Mouse (Mus musculus) liver, postnatal 0 days (tissue): ENCODE results near the gene Pabpc1l. TPM values are rescaled to one million over a fixed set of nuclear protein-coding genes. Genes with fewer than 3 reads are reported as not detected.

Experiments used
- ATAC-seq: fragments of 200-750 bp; cut with Nextera tagmentation; 2 replicates; pipeline ENCODE4 v1.8.0; 2017; ENCODE audit warnings: mild to moderate bottlenecking, moderate library complexity
- DNase-seq: peaks from one replicate; pipeline ENCODE4 v3.0.0-alpha.2; 2016
- H3K27ac ChIP-seq: fragments of 300-500 bp; sonication (generic); 2 replicates; pipeline ENCODE4 v1.5.1; 2014; ENCODE audit warnings: antibody characterized with exemption, moderate library complexity, mild to moderate bottlenecking, low read depth
- H3K27me3 ChIP-seq: fragments of 300-500 bp; sonication (generic); 2 replicates; pipeline ENCODE4 v1.6.1; 2014; ENCODE audit warnings: low read length, control low read depth, mixed read lengths; ENCODE audit not compliant: insufficient read depth
- H3K36me3 ChIP-seq: fragments of 300-500 bp; sonication (generic); replicated peaks from 2 replicates; pipeline ENCODE4 v1.6.1; 2014; ENCODE audit warnings: mild to moderate bottlenecking, control low read depth, low read length, moderate library complexity, mixed read lengths; ENCODE audit not compliant: insufficient read depth
- H3K4me1 ChIP-seq: fragments of 300-500 bp; sonication (generic); 2 replicates; pipeline ENCODE4 v1.6.1; 2014; ENCODE audit warnings: antibody characterized with exemption, mild to moderate bottlenecking, control low read depth; ENCODE audit not compliant: insufficient read depth
- H3K4me2 ChIP-seq: fragments of 300-500 bp; sonication (generic); 2 replicates; pipeline ENCODE4 v1.6.1; 2014; ENCODE audit warnings: low read depth, mild to moderate bottlenecking, low read length, moderate library complexity, mixed read lengths
- H3K4me3 ChIP-seq: fragments of 300-500 bp; sonication (generic); 2 replicates; pipeline ENCODE4 v1.5.1; 2014; ENCODE audit warnings: low read depth, low read length
- H3K9ac ChIP-seq: fragments of 300-500 bp; sonication (generic); replicated peaks from 2 replicates; pipeline ENCODE4 v1.6.1; 2014; ENCODE audit warnings: mild to moderate bottlenecking, moderate library complexity
- H3K9me3 ChIP-seq: fragments of 300-500 bp; sonication (generic); 2 replicates; pipeline ENCODE4 v1.6.1; 2016; ENCODE audit warnings: mild to moderate bottlenecking, control low read depth, low read length, mixed read lengths
- CTCF ChIP-seq: sonication (generic); IDR thresholded peaks from 2 replicates; pipeline ENCODE4 v1.5.1; 2016; ENCODE audit warnings: antibody characterized with exemption, low read depth
- EP300 ChIP-seq: IDR thresholded peaks from 2 replicates; pipeline ENCODE4 v1.6.1; 2016; ENCODE audit warnings: antibody characterized with exemption, low read depth, mild to moderate bottlenecking
- WGBS: fragments of 180-500 bp; shearing (Covaris S2); extraction: QIAGEN DNeasy Blood & Tissue Kit; methylation state at CpG from one replicate; pipeline ENCODE4 v1.1.7; 2014; ENCODE audit not compliant: insufficient replicate concordance; 5-methylcytosine and 5-hydroxymethylcytosine counted together
- polyA plus RNA-seq: library from polyadenylated mRNA; unstranded; fragments of >200 nt; fragmentation: Nextera tagmentation; extraction: Ambion mirVana; gene quantifications from 2 replicates; pipeline ENCODE4 v1.2.1, GENCODE M21; 2015

Gene Pabpc1l
- polyA plus RNA-seq, 1 experiment from 2014 or later = 0.46 TPM

- DNase-seq = no peak
- Histone ChIP-seq H3K9ac (no peak overlapping the region), H3K27ac (no peak overlapping the region), H3K4me2 (no peak overlapping the region), H3K4me1 (no peaks in the 10 kb centered on the region; the same call in 1 of the 2 replicates), H3K27me3 (no peaks in the 10 kb centered on the region), H3K36me3 (peaks cover 44% of the 10 kb centered on the region), H3K4me3 (no peak overlapping the region), H3K9me3 (no peaks in the 10 kb centered on the region)
- ATAC-seq = no peak
- 77% methylated on average over 4 of the region's 4 CpGs for WGBS
- TF ChIP-seq EP300 (no peak), CTCF (peak; percentile 22; the same call in 1 of the 2 replicates)
These were observed 5.3 kb upstream of the Pabpc1l start for GRCm38 (mm10) chr2:164019943-164020342.

GRCm38 (mm10) chr2:164022104-164022503, 3.1 kb upstream of the Pabpc1l start:
- 22% methylated on average over 2 of the region's 2 CpGs for WGBS
- Histone ChIP-seq H3K4me3 (no peak overlapping the region), H3K4me2 (no peak overlapping the region), H3K27ac (no peak overlapping the region), H3K9me3 (no peaks in the 10 kb centered on the region), H3K27me3 (no peaks in the 10 kb centered on the region), H3K4me1 (no peaks in the 10 kb centered on the region; the same call in 1 of the 2 replicates), H3K36me3 (peaks cover 23% of the 10 kb centered on the region), H3K9ac (no peak overlapping the region)
- no peak for ATAC-seq
- DNase-seq = no peak
- TF ChIP-seq EP300 = no peak
- TF ChIP-seq CTCF = no peak

- Histone ChIP-seq H3K9ac (no peak overlapping the region), H3K36me3 (no peaks in the 10 kb centered on the region), H3K4me3 (no peak overlapping the region), H3K4me2 (no peak overlapping the region), H3K9me3 (0 out of 2 replicates have a peak, but pooled peaks cover 3% of the 10 kb centered on the region), H3K27me3 (no peaks in the 10 kb centered on the region), H3K4me1 (no peaks in the 10 kb centered on the region), H3K27ac (no peak overlapping the region)
- ATAC-seq (no peak), DNase-seq (no peak)
- TF ChIP-seq EP300 (no peak), CTCF (0 out of 2 replicates have a peak, but pooled peaks have one; percentile 8)
- 49% methylated on average over 10 of the region's 10 CpGs for WGBS
These were observed 5.9 kb downstream of the Pabpc1l start for GRCm38 (mm10) chr2:164031147-164031546.

GRCm38 (mm10) chr2:164032973-164033372, 7.7 kb downstream of the Pabpc1l start:
- no peak for DNase-seq
- Histone ChIP-seq H3K4me1 (no peaks in the 10 kb centered on the region), H3K27me3 (no peaks in the 10 kb centered on the region), H3K36me3 (no peaks in the 10 kb centered on the region), H3K27ac (no peak overlapping the region), H3K9me3 (0 out of 2 replicates have a peak, but pooled peaks cover 3% of the 10 kb centered on the region), H3K9ac (no peak overlapping the region), H3K4me3 (no peak overlapping the region), H3K4me2 (no peak overlapping the region)
- 86% methylated on average over 3 of the region's 3 CpGs for WGBS
- no peak for ATAC-seq
- TF ChIP-seq CTCF (peak; percentile 22; the same call in 1 of the 2 replicates), EP300 (no peak)

DNA sequence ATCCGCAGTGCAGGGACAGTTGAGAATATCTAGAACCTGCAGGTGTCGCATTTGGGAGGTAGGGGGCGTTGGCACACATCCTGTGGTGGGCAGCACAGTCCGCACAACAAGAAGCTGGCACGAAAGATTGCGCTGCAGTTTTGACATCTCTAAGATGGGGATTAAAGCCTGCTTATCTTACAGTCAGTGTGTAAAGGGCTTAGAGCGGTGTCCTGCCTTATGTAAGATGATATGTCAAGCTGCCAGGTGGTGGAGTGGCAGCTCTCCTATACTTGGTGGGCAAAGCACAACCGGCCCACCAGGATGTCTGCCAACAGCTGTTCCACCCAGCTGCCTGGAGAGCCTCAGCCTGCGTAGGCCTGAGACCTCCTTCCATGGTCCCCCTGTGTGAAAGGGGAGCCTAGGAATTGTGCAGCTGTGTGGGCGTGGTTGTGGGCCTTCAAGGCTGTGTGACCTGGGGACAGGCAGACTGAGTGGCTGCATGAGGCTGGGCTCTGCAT, 11.3 kb downstream of the Pabpc1l start:
- TF ChIP-seq EP300 (no peak; the same call in 1 of the 2 replicates), CTCF (peak; percentile 39)
- no peaks in the 10 kb centered on the region for H3K27me3 ChIP-seq
- no peak overlapping the region for H3K4me2 ChIP-seq
- no peak overlapping the region for H3K27ac ChIP-seq
- ATAC-seq (peak; percentile 78), DNase-seq (peak; percentile 34)
- no peaks in the 10 kb centered on the region for H3K36me3 ChIP-seq
- H3K4me3 ChIP-seq = no peak overlapping the region
- H3K9me3 ChIP-seq = 0 out of 2 replicates have a peak, but pooled peaks cover 3% of the 10 kb centered on the region
- no peak overlapping the region for H3K9ac ChIP-seq
- no peaks in the 10 kb centered on the region for H3K4me1 ChIP-seq
- 39% methylated on average over 10 of the region's 10 CpGs for WGBS

- Histone ChIP-seq H3K9ac (no peak overlapping the region), H3K4me1 (no peaks in the 10 kb centered on the region), H3K4me3 (no peak overlapping the region), H3K9me3 (no peaks in the 10 kb centered on the region), H3K36me3 (no peaks in the 10 kb centered on the region), H3K27me3 (no peaks in the 10 kb centered on the region), H3K4me2 (no peak overlapping the region), H3K27ac (no peak overlapping the region)
- DNase-seq = no peak
- ATAC-seq = no peak
- 82% methylated on average over 1 of the region's 1 CpGs for WGBS
- no peak for TF ChIP-seq EP300
- no peak for TF ChIP-seq CTCF
These were observed 13.3 kb downstream of the Pabpc1l start for GRCm38 (mm10) chr2:164038407-164039028.
